Mouse (Mus musculus) testis, adult 2 months (tissue): ENCODE data around the gene Rhox3a2.
"Not testable (repeated sequence)": the region's sequence is repeated elsewhere in the genome, so short reads cannot be mapped to it uniquely, and the experiment has no call there.

Source experiments
- CTCF ChIP-seq: fragments of 200-500 bp; IDR thresholded peaks from 2 replicates; pipeline ENCODE4 v1.5.1; 2012; ENCODE audit warnings: low read depth, mild to moderate bottlenecking, inconsistent platforms, low read length, moderate library complexity; ENCODE audit not compliant: control insufficient read depth, insufficient read depth, insufficient replicate concordance
- POLR2A ChIP-seq: fragments of 200-500 bp; IDR thresholded peaks from 2 replicates; pipeline ENCODE4 v1.6.1; 2012; ENCODE audit warnings: low read depth, mild to moderate bottlenecking, inconsistent platforms, low read length, moderate library complexity; ENCODE audit not compliant: control insufficient read depth

GRCm38 (mm10) chrX:37411767-37412166 is 31.9 kb downstream of the Rhox3a2 start, which contains the start of gene Rhox2b:
- not testable (repeated sequence) for TF ChIP-seq CTCF, POLR2A
